Mouse (Mus musculus): ENCODE results near the gene Asb18.

DNA sequence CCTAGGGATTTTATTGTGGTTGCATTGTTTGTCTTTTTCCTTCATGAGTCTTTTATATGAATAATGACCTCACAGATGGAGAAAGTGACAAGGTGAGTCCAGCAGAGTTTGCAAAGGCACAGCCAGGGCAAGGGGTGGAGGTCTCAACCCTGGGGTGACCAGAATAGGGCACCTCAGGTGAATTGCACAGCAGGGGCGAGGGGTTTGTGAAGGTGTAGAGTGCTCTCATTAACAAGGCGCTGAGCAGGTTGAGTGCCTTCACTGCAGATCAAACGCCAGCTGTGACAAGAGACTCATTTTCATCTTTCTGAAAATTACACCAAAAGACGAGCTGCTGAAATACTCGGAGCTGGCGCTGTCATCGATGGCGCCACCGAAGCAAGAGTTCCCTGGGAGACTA is 46.9 kb downstream of the Asb18 start:
- no peak for TF ChIP-seq ZNF384 (IDR thresholded peaks at IDR 0.05; ENCODE audit: low read depth, low read length)
- no peak for TF ChIP-seq MAFK (IDR thresholded peaks at IDR 0.05; ENCODE audit: insufficient read depth, low read depth, low read length)
- no peak for TF ChIP-seq HCFC1 (IDR thresholded peaks at IDR 0.05; ENCODE audit: borderline replicate concordance, insufficient read depth, low read length)
- TF ChIP-seq CHD2 (IDR thresholded peaks at IDR 0.05; ENCODE audit: low read depth, low read length) = no peak

Data from ES-E14 (cell line).